Mouse (Mus musculus) limb, embryonic 12.5 days (tissue): Measurements from ENCODE around the gene Klk7. TPM values are rescaled to one million over a fixed set of nuclear protein-coding genes. Genes with fewer than 3 reads are reported as not detected.

Experiments used
- ATAC-seq: fragments of 200-750 bp; cut with Nextera tagmentation; 2 replicates; pipeline ENCODE4 v1.8.0; 2017; ENCODE audit warnings: low read depth, moderate TSS enrichment; ENCODE audit not compliant: insufficient number of reproducible peaks, insufficient read depth, low FRiP score, low TSS enrichment
- H3K27ac ChIP-seq: fragments of 300-500 bp; sonication (generic); 2 replicates; pipeline ENCODE4 v1.5.1; 2016; ENCODE audit warnings: mild to moderate bottlenecking, moderate library complexity
- H3K27me3 ChIP-seq: fragments of 300-500 bp; sonication (generic); 2 replicates; pipeline ENCODE4 v1.6.1; 2016; ENCODE audit warnings: mild to moderate bottlenecking, moderate library complexity
- H3K36me3 ChIP-seq: fragments of 300-500 bp; sonication (generic); 2 replicates; pipeline ENCODE4 v1.6.1; 2016; ENCODE audit warnings: mild to moderate bottlenecking, moderate library complexity
- H3K4me1 ChIP-seq: fragments of 300-500 bp; sonication (generic); replicated peaks from 2 replicates; pipeline ENCODE4 v1.6.1; 2016
- H3K4me2 ChIP-seq: fragments of 300-500 bp; sonication (generic); 2 replicates; pipeline ENCODE4 v1.6.1; 2016; ENCODE audit warnings: mild to moderate bottlenecking, moderate library complexity
- H3K4me3 ChIP-seq: fragments of 300-500 bp; sonication (generic); replicated peaks from 2 replicates; pipeline ENCODE4 v1.5.1; 2016; ENCODE audit warnings: mild to moderate bottlenecking
- H3K9ac ChIP-seq: fragments of 300-500 bp; sonication (generic); replicated peaks from 2 replicates; pipeline ENCODE4 v1.6.1; 2016; ENCODE audit warnings: mild to moderate bottlenecking, moderate library complexity
- H3K9me3 ChIP-seq: fragments of 300-500 bp; sonication (generic); 2 replicates; pipeline ENCODE4 v1.6.1; 2016; ENCODE audit warnings: mild to moderate bottlenecking, moderate library complexity
- WGBS: fragments of 180-500 bp; shearing (Covaris S2); methylation state at CpG from one replicate; pipeline ENCODE4 v1.1.7; 2016; 5-methylcytosine and 5-hydroxymethylcytosine counted together
- polyA plus RNA-seq: library from polyadenylated mRNA; unstranded; fragments of >200 nt; fragmentation: Nextera tagmentation; extraction: Ambion mirVana; gene quantifications from 2 replicates; pipeline ENCODE4 v1.2.1, GENCODE M21; 2016

Klk7 gene
- polyA plus RNA-seq, 1 experiment from 2014 or later = not detected

DNA sequence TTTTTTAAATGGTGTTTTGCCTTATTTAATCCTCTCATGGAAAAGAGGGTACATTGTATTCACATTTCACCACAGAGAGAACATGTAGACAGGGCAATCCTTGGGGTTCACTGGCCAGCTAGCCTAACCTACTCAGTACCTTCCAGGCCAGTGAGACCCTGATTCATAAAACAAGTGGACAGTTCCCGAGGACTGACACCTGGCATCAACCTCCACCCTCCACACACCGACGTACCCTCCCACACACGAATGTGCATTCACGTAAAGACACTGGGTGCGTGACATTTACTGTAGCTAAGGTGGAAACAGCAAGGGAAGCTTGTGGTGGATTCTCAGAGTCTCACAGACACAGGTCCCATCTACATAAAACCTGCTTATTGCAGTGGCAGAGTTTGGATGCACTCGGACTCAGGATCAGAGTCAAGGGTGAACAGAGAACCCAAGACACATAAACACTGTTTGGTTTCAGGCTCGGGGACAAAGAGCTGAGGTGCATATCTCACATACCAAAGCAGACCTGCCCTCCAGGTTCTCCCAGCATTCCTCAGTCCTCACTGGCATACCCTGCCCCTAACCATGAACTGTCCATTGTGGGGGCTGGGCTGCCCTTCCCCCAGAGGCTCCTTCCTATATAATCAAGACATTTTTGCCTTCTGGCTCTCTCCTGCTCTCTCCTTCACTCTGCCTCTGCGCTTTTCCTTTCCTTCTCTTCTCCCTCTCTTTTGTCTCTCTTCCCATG is 43.7 kb downstream of the Klk7 start:
- H3K27me3 ChIP-seq = no peaks in the 10 kb centered on the region
- H3K36me3 ChIP-seq = no peaks in the 10 kb centered on the region
- 77% methylated on average over 9 of the region's 9 CpGs for WGBS
- H3K9me3 ChIP-seq = no peaks in the 10 kb centered on the region
- H3K4me1 ChIP-seq = no peaks in the 10 kb centered on the region
- no peak for ATAC-seq
- no peak overlapping the region for H3K27ac ChIP-seq
- no peak overlapping the region for H3K4me3 ChIP-seq
- no peak overlapping the region for H3K9ac ChIP-seq
- H3K4me2 ChIP-seq = no peak overlapping the region

DNA sequence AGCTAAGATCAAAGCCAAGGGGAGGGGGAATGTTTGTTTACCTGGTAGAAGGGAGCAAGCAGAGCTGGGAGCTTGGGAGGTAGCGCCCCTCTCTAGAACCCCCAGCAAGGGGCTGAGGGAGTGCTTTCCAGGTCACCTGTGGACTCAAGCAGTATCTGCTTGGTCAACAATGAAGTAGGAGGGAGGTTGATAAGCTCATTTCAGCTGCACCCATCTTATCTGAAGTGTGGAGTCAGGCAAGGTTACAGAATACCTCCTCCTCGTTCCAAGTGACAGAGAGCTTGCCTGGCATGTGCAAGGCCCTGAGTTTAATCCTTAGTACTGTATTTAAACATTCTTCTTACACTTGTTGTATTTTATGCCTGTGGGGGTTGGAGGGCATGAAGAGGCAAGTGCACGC is 44.6 kb downstream of the Klk7 start:
- Histone ChIP-seq H3K36me3 (no peaks in the 10 kb centered on the region), H3K4me1 (no peaks in the 10 kb centered on the region), H3K27ac (no peak overlapping the region), H3K9ac (no peak overlapping the region), H3K4me2 (no peak overlapping the region), H3K9me3 (no peaks in the 10 kb centered on the region), H3K27me3 (no peaks in the 10 kb centered on the region), H3K4me3 (no peak overlapping the region)
- no peak for ATAC-seq
- 78% methylated on average over 3 of the region's 3 CpGs for WGBS

DNA sequence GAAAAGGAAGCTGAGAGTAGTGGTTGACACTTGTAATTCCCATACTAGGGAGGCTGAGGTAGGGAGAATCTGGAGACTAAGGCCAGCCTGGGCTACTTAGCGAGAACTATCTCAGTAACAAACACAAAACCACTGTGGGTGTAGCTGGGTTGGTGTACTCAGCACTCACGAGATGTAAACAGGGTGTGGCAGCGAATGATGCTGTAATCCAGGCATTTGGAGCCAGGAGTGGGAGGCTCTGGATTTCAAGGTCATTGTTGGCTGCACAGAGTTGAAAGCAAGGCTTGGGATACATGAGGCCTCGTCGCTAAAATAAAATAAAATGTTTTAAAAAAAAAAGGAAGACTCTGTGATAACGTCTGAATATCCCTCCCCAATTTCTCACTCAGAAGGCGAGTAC is 45.2 kb downstream of the Klk7 start:
- 83% methylated on average over 7 of the region's 7 CpGs for WGBS
- no peak for ATAC-seq
- Histone ChIP-seq H3K27ac (no peak overlapping the region), H3K4me2 (no peak overlapping the region), H3K27me3 (no peaks in the 10 kb centered on the region), H3K4me1 (no peaks in the 10 kb centered on the region), H3K36me3 (no peaks in the 10 kb centered on the region), H3K9me3 (no peaks in the 10 kb centered on the region), H3K9ac (no peak overlapping the region), H3K4me3 (no peak overlapping the region)

DNA sequence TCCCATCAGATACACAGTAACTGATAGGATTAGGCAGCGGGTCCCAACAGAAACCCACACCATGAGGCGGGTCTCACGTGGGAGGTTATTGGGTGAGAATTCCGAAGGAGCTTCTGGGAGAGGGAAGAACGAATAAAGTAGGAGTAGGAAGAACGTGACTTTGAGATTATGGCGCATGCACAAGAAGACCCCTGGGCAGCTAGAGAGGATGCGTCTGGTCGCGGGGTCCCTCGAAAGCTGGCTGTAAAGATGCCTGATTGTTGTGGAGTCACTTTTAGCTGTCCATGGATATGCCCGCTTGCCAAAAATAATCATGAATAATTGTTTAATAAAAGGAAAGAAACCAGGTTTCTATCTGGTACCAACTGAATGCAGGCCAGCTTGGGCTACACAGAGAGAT is 46.4 kb downstream of the Klk7 start:
- Histone ChIP-seq H3K27ac (no peak overlapping the region), H3K4me1 (no peaks in the 10 kb centered on the region), H3K4me2 (no peak overlapping the region), H3K9me3 (no peaks in the 10 kb centered on the region), H3K9ac (no peak overlapping the region), H3K4me3 (no peak overlapping the region), H3K36me3 (no peaks in the 10 kb centered on the region), H3K27me3 (no peaks in the 10 kb centered on the region)
- 91% methylated on average over 12 of the region's 12 CpGs for WGBS
- ATAC-seq = no peak

DNA sequence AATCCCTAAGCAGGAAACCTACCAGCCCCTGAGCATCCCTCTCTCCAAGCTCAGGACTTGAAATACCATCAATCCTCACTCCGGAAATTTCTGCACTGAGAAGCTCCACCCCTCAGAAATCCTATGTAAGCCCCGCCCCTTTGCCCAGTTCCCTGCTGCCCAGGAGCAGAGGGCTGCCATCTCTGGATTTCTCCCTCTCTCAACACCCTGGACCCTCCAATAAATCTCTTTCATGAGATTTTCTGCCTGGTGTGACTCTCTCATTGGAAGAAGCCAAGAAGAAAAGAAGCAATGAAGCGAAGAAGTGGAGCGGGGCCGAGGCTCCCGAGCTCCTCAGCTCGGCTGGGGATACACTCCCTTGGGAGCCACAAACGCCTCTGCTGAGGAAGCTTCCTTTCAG is 49.3 kb downstream of the Klk7 start:
- no peak for ATAC-seq
- H3K9ac ChIP-seq = no peak overlapping the region
- no peaks in the 10 kb centered on the region for H3K9me3 ChIP-seq
- H3K4me2 ChIP-seq = no peak overlapping the region
- H3K4me1 ChIP-seq = no peaks in the 10 kb centered on the region
- H3K4me3 ChIP-seq = no peak overlapping the region
- H3K27me3 ChIP-seq = no peaks in the 10 kb centered on the region
- 87% methylated on average over 8 of the region's 8 CpGs for WGBS
- H3K27ac ChIP-seq = no peak overlapping the region
- no peaks in the 10 kb centered on the region for H3K36me3 ChIP-seq

Other genes starting within 250 kb of the Klk7 start
- gene Zfp658, start 249.0 kb upstream of the Klk7 start, polyA plus RNA-seq = 5.6 and 5.7 TPM in 2 replicates
- 15.6 and 15.7 TPM in 2 replicates for gene Zfp719, start 231.7 kb upstream of the Klk7 start, polyA plus RNA-seq
- 0.40 and 0.44 TPM in 2 replicates for gene Zfp819, start 204.1 kb upstream of the Klk7 start, polyA plus RNA-seq
- not detected in 2 replicates for gene Ceacam18, start 176.6 kb upstream of the Klk7 start, polyA plus RNA-seq
- gene Siglece, start 151.1 kb upstream of the Klk7 start, polyA plus RNA-seq = 0.22 and 0.70 TPM in 2 replicates
- gene Ctu1, start 139.3 kb upstream of the Klk7 start, polyA plus RNA-seq = 15.4 and 15.7 TPM in 2 replicates
- gene Klk14, start 120.9 kb upstream of the Klk7 start, polyA plus RNA-seq = not detected in 2 replicates
- gene Klk13, start 98.7 kb upstream of the Klk7 start, polyA plus RNA-seq = 0.11 and 0.31 TPM in 2 replicates
- gene Klk12, start 42.4 kb upstream of the Klk7 start, polyA plus RNA-seq = not detected in 2 replicates
- gene Klk11, start 36.7 kb upstream of the Klk7 start, polyA plus RNA-seq = not detected in 2 replicates
- 0.35 and 0.41 TPM in 2 replicates for gene Klk10, start 30.3 kb upstream of the Klk7 start, polyA plus RNA-seq
- 0.14 and 0.19 TPM in 2 replicates for gene Klk9, start 19.4 kb upstream of the Klk7 start, polyA plus RNA-seq
- gene Klk8, start 13.7 kb upstream of the Klk7 start, polyA plus RNA-seq = 12.7 and 13.4 TPM in 2 replicates
- gene Klk6, start 13.2 kb downstream of the Klk7 start, polyA plus RNA-seq = not detected in 2 replicates
- 0.28 TPM in 1 of 2 replicates, not detected in the other for gene Klk5, start 30.7 kb downstream of the Klk7 start, polyA plus RNA-seq
- gene Klk4, start 69.9 kb downstream of the Klk7 start, polyA plus RNA-seq = 0.23 TPM in 1 of 2 replicates, not detected in the other
- not detected in 2 replicates for gene Klk15, start 122.4 kb downstream of the Klk7 start, polyA plus RNA-seq
- gene Klk1b8, start 139.4 kb downstream of the Klk7 start, polyA plus RNA-seq = not detected in 2 replicates
- not detected in 2 replicates for gene Klk1b1, start 155.5 kb downstream of the Klk7 start, polyA plus RNA-seq
- not detected in 2 replicates for gene Klk1b9, start 164.8 kb downstream of the Klk7 start, polyA plus RNA-seq
- gene Klk1b11, start 184.6 kb downstream of the Klk7 start, polyA plus RNA-seq = not detected in 2 replicates
- not detected in 2 replicates for gene Klk1b26, start 200.9 kb downstream of the Klk7 start, polyA plus RNA-seq
- not detected in 2 replicates for gene Klk1b27, start 241.0 kb downstream of the Klk7 start, polyA plus RNA-seq